Mouse (Mus musculus) bone marrow macrophage, adult 2 months (primary cell): Measurements from ENCODE around the gene Nt5c3b.

Experiments used
- CTCF ChIP-seq: IDR thresholded peaks from 2 replicates; pipeline ENCODE4 v1.5.1; 2012; ENCODE audit warnings: low read depth, mild to moderate bottlenecking, low read length, moderate library complexity
- POLR2A ChIP-seq: IDR thresholded peaks from 2 replicates; pipeline ENCODE4 v1.6.1; 2012; ENCODE audit warnings: mild to moderate bottlenecking, low read depth, low read length, borderline replicate concordance

GRCm38 (mm10) chr11:100472935-100473295, 31.3 kb upstream of the Nt5c3b start:
- TF ChIP-seq CTCF, result no peak
- no peak for TF ChIP-seq POLR2A
